Mouse (Mus musculus) bone marrow macrophage, adult 2 months (primary cell): ENCODE measurements around the gene Clk2.

Experiments used
- CTCF ChIP-seq: IDR thresholded peaks from 2 replicates; pipeline ENCODE4 v1.5.1; 2012; ENCODE audit warnings: low read depth, mild to moderate bottlenecking, low read length, moderate library complexity
- POLR2A ChIP-seq: IDR thresholded peaks from 2 replicates; pipeline ENCODE4 v1.6.1; 2012; ENCODE audit warnings: mild to moderate bottlenecking, low read depth, low read length, borderline replicate concordance

GRCm38 (mm10) chr3:89159211-89159610, 5.4 kb upstream of the Clk2 start:
- TF ChIP-seq POLR2A (no peak), CTCF (no peak)
